Mouse (Mus musculus): ENCODE data around the gene 4930412O13Rik. TPM values are rescaled to one million over a fixed set of nuclear protein-coding genes. Genes with fewer than 3 reads are reported as not detected.
A peak's percentile ranks its signal among the peaks of the same experiment; 100 is the strongest.

Gene 4930412O13Rik
- polyA plus RNA-seq, 1 experiment from 2014 or later: 1.7 TPM

GRCm38 (mm10) chr2:9883803-9884532 is 2.9 kb downstream of the 4930412O13Rik start:
- Histone ChIP-seq H3K9me3 (ENCODE audit: control insufficient read depth, low read length) (no peaks in the 10 kb centered on the region), H3K4me1 (ENCODE audit: control insufficient read depth, insufficient read depth, low read length) (peaks cover 8% of the 10 kb centered on the region; the same call in 1 of the 2 replicates), H3K4me2 (ENCODE audit: low read length) (peak overlapping the region; percentile 65), H3K36me3 (ENCODE audit: control insufficient read depth, insufficient read depth, low read length) (no peaks in the 10 kb centered on the region), H3K27me3 (ENCODE audit: control insufficient read depth, insufficient read depth, low read length) (peaks cover 77% of the 10 kb centered on the region), H3K9ac (replicated peaks; ENCODE audit: low read length) (peak overlapping the region; percentile 69), H3K4me3 (replicated peaks; ENCODE audit: low read depth, low read length) (peak overlapping the region; percentile 45), H3K27ac (replicated peaks; ENCODE audit: low read depth, low read length) (peak overlapping the region; percentile 89)
- 0% methylated on average over 27 of the region's 27 CpGs for WGBS
- no peak for ATAC-seq (ENCODE audit: low FRiP score, low TSS enrichment)
- DNase-seq: no peak

DNA sequence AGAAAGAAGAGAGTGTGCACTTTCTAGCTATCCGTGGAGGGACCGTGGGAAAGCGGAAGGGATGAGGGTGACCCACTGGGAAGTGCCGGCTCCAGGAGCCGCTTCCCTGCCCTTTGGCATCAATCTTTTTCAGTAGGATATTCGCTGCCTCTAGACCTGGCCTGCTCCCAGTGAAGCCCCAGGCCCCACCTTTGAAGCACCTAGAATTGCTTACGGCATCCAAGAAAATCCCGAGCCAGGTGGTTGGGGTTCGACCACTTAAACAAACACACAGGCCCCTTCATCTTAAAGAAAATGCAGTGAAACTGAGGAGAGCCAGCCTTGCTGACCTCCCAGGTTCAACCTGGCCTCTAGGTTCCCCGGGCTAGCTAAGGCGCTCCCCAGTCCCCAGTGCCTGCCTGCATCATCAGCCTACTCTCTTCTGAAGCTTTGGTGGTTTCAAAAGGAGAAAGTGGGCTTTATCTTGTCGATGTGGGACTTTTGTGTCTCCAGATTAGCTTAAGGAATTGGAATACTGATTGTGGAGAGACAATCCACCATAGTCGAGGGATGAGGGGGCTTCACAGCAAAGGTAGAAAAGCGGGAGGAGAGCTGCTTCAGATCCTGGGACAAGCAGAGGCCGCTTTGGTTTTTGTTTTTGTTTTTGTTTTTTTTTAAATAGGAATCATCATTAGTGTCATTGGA is 3.6 kb downstream of the 4930412O13Rik start:
- Histone ChIP-seq H3K4me1 (ENCODE audit: control insufficient read depth, insufficient read depth, low read length) (peaks cover 8% of the 10 kb centered on the region; the same call in 1 of the 2 replicates), H3K27me3 (ENCODE audit: control insufficient read depth, insufficient read depth, low read length) (peaks cover 77% of the 10 kb centered on the region), H3K4me2 (ENCODE audit: low read length) (peak overlapping the region; percentile 65), H3K36me3 (ENCODE audit: control insufficient read depth, insufficient read depth, low read length) (no peaks in the 10 kb centered on the region), H3K9ac (replicated peaks; ENCODE audit: low read length) (peak overlapping the region; percentile 69), H3K4me3 (replicated peaks; ENCODE audit: low read depth, low read length) (peak overlapping the region; percentile 45), H3K27ac (replicated peaks; ENCODE audit: low read depth, low read length) (peak overlapping the region; percentile 89), H3K9me3 (ENCODE audit: control insufficient read depth, low read length) (no peaks in the 10 kb centered on the region)
- DNase-seq (peak; percentile 51), ATAC-seq (ENCODE audit: low FRiP score, low TSS enrichment) (no peak)
- WGBS: under 1% methylated on average over 15 of the region's 15 CpGs

DNA sequence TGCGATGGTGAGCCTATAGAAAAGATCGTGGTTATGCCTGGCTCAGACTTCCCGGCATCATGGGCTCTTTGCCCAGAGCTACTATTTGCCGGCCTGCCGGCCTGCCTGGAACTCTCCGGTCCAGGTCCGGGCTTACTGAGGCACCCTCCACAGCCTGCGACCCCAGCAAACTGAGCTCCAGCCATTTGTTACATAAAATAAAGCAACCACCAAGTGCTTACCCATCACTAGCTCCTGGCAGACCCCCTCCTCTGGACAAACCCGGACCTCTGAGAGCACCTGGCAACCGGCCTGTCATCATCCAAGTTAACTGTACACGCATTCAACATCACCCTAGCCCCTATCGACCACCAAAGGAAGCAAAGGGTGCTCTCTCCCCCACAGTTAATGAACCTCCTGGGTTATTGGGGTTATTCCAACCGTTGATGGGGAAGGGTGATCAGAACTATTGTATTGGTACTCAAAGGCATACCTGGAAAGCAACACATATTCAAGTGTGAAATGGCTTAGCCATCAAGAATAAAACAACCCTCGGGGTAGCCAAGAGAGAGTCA is 4.2 kb downstream of the 4930412O13Rik start:
- Histone ChIP-seq H3K27ac (replicated peaks; ENCODE audit: low read depth, low read length) (peak overlapping the region; percentile 89), H3K9me3 (ENCODE audit: control insufficient read depth, low read length) (no peaks in the 10 kb centered on the region), H3K4me1 (ENCODE audit: control insufficient read depth, insufficient read depth, low read length) (peaks cover 8% of the 10 kb centered on the region; the same call in 1 of the 2 replicates), H3K4me3 (replicated peaks; ENCODE audit: low read depth, low read length) (peak overlapping the region; percentile 45), H3K4me2 (ENCODE audit: low read length) (peak overlapping the region; percentile 65), H3K36me3 (ENCODE audit: control insufficient read depth, insufficient read depth, low read length) (no peaks in the 10 kb centered on the region), H3K9ac (replicated peaks; ENCODE audit: low read length) (peak overlapping the region; percentile 69), H3K27me3 (ENCODE audit: control insufficient read depth, insufficient read depth, low read length) (peaks cover 77% of the 10 kb centered on the region)
- DNase-seq (peak; percentile 50), ATAC-seq (ENCODE audit: low FRiP score, low TSS enrichment) (no peak)
- WGBS: 3% methylated on average over 14 of the region's 14 CpGs

DNA sequence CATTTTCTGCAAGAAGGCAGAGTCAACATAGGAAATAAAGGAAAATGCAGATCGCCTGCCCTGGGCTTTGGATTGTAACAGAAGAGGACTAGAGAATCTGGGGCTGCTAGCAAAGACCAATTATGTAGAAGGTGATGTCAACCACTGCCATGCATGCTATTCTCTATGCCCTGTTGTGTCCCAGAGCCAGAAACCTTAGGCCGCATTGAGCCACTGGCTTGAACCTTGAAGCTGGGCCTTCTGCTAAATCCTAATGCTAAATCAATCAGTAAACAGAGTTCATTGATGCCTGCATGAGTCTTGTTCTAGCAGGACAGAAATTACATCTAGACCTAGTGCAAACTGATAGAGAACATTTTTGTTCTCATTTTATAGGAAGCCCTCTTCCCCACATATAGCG is 5.0 kb downstream of the 4930412O13Rik start:
- Histone ChIP-seq H3K9me3 (ENCODE audit: control insufficient read depth, low read length) (no peaks in the 10 kb centered on the region), H3K27me3 (ENCODE audit: control insufficient read depth, insufficient read depth, low read length) (peaks cover 77% of the 10 kb centered on the region), H3K9ac (replicated peaks; ENCODE audit: low read length) (peak overlapping the region; percentile 69), H3K27ac (replicated peaks; ENCODE audit: low read depth, low read length) (peak overlapping the region; percentile 89), H3K4me1 (ENCODE audit: control insufficient read depth, insufficient read depth, low read length) (peaks cover 4% of the 10 kb centered on the region; the same call in 1 of the 2 replicates), H3K4me2 (ENCODE audit: low read length) (peak overlapping the region; percentile 65), H3K4me3 (replicated peaks; ENCODE audit: low read depth, low read length) (peak overlapping the region; percentile 45), H3K36me3 (ENCODE audit: control insufficient read depth, insufficient read depth, low read length) (no peaks in the 10 kb centered on the region)
- peak; percentile 24 for DNase-seq
- ATAC-seq (ENCODE audit: low FRiP score, low TSS enrichment): no peak
- WGBS: 4% methylated on average over 3 of the region's 3 CpGs

DNA sequence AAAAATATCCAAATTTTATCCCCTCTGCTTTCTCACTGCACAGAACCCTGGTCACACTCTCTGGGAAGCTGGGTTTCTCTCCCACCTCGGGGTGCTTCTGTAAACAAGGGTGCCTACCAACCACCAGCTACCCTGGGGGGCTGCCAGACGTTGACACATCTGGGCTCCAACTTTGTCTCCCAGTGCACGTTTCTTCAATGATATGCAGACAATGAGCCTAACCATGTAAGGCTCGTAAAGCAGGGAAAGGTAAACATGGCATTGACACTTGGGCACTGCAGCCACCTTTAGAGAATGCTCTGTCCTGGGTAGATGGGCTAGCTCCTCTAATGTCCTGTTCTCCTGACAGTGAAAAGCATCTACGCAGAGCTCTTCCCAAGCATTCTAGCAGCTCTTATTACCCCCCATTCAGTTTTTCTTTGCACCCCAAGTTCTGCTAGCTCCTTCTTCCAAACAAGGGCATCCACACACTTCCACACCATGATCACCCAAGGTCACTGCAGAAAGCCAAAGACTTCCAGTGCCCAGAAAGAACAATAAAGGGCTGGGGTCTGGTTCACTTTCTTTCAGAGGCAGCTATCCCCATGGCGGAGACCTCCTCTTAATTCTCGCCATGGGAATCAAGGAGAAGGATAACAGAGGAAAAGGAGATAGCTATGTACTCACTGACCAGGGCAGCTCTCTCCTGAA is 6.0 kb downstream of the 4930412O13Rik start:
- H3K4me2 ChIP-seq (ENCODE audit: low read length): peak overlapping the region; percentile 65
- no peaks in the 10 kb centered on the region for H3K9me3 ChIP-seq (ENCODE audit: control insufficient read depth, low read length)
- WGBS: 1% methylated on average over 7 of the region's 7 CpGs
- DNase-seq: peak; percentile 17
- H3K27me3 ChIP-seq (ENCODE audit: control insufficient read depth, insufficient read depth, low read length): peaks cover 71% of the 10 kb centered on the region
- H3K27ac ChIP-seq (replicated peaks; ENCODE audit: low read depth, low read length): peak overlapping the region; percentile 89
- H3K4me1 ChIP-seq (ENCODE audit: control insufficient read depth, insufficient read depth, low read length): no peaks in the 10 kb centered on the region
- peak overlapping the region; percentile 45 for H3K4me3 ChIP-seq (replicated peaks; ENCODE audit: low read depth, low read length)
- H3K9ac ChIP-seq (replicated peaks; ENCODE audit: low read length): peak overlapping the region; percentile 69
- no peaks in the 10 kb centered on the region for H3K36me3 ChIP-seq (ENCODE audit: control insufficient read depth, insufficient read depth, low read length)
- ATAC-seq (ENCODE audit: low FRiP score, low TSS enrichment): no peak

- Histone ChIP-seq H3K36me3 (ENCODE audit: control insufficient read depth, insufficient read depth, low read length) (no peaks in the 10 kb centered on the region), H3K27ac (replicated peaks; ENCODE audit: low read depth, low read length) (peak overlapping the region; percentile 89), H3K4me1 (ENCODE audit: control insufficient read depth, insufficient read depth, low read length) (no peaks in the 10 kb centered on the region), H3K4me2 (ENCODE audit: low read length) (peak overlapping the region; percentile 65), H3K9ac (replicated peaks; ENCODE audit: low read length) (peak overlapping the region; percentile 69), H3K9me3 (ENCODE audit: control insufficient read depth, low read length) (no peaks in the 10 kb centered on the region), H3K4me3 (replicated peaks; ENCODE audit: low read depth, low read length) (peak overlapping the region; percentile 45), H3K27me3 (ENCODE audit: control insufficient read depth, insufficient read depth, low read length) (peaks cover 65% of the 10 kb centered on the region)
- ATAC-seq (ENCODE audit: low FRiP score, low TSS enrichment): peak; percentile 38
- under 1% methylated on average over 7 of the region's 7 CpGs for WGBS
- DNase-seq: peak; percentile 75
These were observed 6.6 kb downstream of the 4930412O13Rik start for GRCm38 (mm10) chr2:9887636-9888035.

DNA sequence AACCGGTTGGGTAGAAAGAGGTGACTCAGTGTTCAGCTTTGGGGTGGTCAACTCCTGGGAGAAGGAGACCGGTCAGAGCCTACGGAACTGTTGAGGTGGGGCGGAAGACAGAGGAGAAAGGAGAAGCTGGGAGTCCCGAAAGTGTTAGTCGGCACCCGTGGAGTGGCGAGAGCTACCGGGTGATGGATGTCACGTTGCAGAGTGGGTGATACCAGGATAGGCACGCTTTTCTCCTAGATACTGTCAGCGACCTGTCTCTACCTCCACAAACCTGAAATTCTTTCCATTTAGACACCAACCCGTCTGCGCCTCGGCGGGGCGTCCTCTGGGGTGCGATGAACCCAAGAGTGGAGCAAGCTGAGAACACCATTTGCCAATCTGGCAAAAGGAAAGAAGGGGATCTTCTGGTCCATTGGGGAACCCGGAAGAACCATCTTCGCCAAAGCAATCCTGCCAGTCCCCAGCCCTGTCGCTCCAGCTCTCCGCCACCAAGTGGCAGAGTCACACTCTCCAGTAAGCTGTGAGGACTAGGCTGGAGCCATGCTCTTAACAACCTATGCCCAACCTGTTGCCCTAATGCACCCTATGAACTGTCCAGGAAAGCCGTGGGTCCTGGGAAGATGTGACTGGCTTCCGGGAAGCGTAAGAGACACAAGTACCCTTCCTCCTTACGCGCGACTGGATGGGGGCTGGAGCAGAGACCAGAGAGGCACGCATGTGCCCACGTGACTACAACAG is 8.0 kb downstream of the 4930412O13Rik start, which contains the start of gene 9230102O04Rik:
9230102O04Rik (minus strand) TSS at position 628 of the 738 bp plus-strand sequence.
- ATAC-seq (ENCODE audit: low FRiP score, low TSS enrichment) (peak; percentile 55), DNase-seq (peak; percentile 75)
- under 1% methylated on average over 30 of the region's 30 CpGs for WGBS
- Histone ChIP-seq H3K27ac (replicated peaks; ENCODE audit: low read depth, low read length) (no peak within 1 kb of the TSS), H3K4me3 (replicated peaks; ENCODE audit: low read depth, low read length) (peak within 1 kb of the TSS; percentile 45), H3K9ac (replicated peaks; ENCODE audit: low read length) (peak within 1 kb of the TSS; percentile 3; the same call in 1 of the 2 replicates), H3K4me1 (ENCODE audit: control insufficient read depth, insufficient read depth, low read length) (no peaks in the 10 kb centered on the region), H3K4me2 (ENCODE audit: low read length) (peak within 1 kb of the TSS; percentile 65), H3K27me3 (ENCODE audit: control insufficient read depth, insufficient read depth, low read length) (peaks cover 74% of the 10 kb centered on the region), H3K9me3 (ENCODE audit: control insufficient read depth, low read length) (no peaks in the 10 kb centered on the region), H3K36me3 (ENCODE audit: control insufficient read depth, insufficient read depth, low read length) (no peaks in the 10 kb centered on the region)

All from midbrain, embryonic 14.5 days (tissue).